Mouse (Mus musculus) adrenal gland, adult 18-20 months (tissue): Measurements from ENCODE around the gene Cldn8. TPM values are rescaled to one million over a fixed set of nuclear protein-coding genes. Genes with fewer than 3 reads are reported as not detected.

Source experiments
- DNase-seq, 2 experiments: peaks; one replicate each; pipeline ENCODE4 v3.0.0; 2021 to 2022; ENCODE audit warnings: low spot score in 2 of 2
- long read RNA-seq, 2 experiments: library from polyadenylated mRNA; stranded (forward); transcript quantifications; one replicate each; pipeline ENCODE4 v2.0.0; 2021
- total RNA-seq, 2 experiments: library from RNA; stranded (reverse); gene quantifications; 1 replicate in 1 of 2; 2 replicates in 1 of 2; pipeline ENCODE4 v1.2.3; 2021

Cldn8 gene
- total RNA-seq = not detected
- long read RNA-seq, experiment 1 = 0 reads
- long read RNA-seq, experiment 2 = 0 reads

GRCm38 (mm10) chr16:88563045-88563913 is at the start of gene Cldn8:
Gene Cldn8 (minus strand): TSS chr16:88563183.
- DNase-seq = no peak

GRCm38 (mm10) chr16:88612712-88613111 is 49.7 kb upstream of the Cldn8 start:
- no peak for DNase-seq

- no peak for DNase-seq
Observed at GRCm38 (mm10) chr16:88611922-88612321, 48.9 kb upstream of the Cldn8 start, which contains the start of gene Krtap24-1. Gene Krtap24-1 (minus strand): TSS chr16:88612279.

- DNase-seq = no peak
Observed at GRCm38 (mm10) chr16:88604570-88604969, 41.6 kb upstream of the Cldn8 start.

- no peak for DNase-seq
Observed at GRCm38 (mm10) chr16:88602464-88602863, 39.5 kb upstream of the Cldn8 start.

- DNase-seq = no peak
Observed at GRCm38 (mm10) chr16:88600303-88600702, 37.3 kb upstream of the Cldn8 start.

GRCm38 (mm10) chr16:88599504-88600237 is 36.7 kb upstream of the Cldn8 start:
- DNase-seq = no peak

- no peak for DNase-seq
Observed at GRCm38 (mm10) chr16:88592758-88593157, 29.8 kb upstream of the Cldn8 start.

GRCm38 (mm10) chr16:88583338-88583737 is 20.4 kb upstream of the Cldn8 start:
- DNase-seq = no peak

- DNase-seq = no peak
Observed at GRCm38 (mm10) chr16:88575885-88576679, 13.1 kb upstream of the Cldn8 start.

- DNase-seq = no peak
Observed at GRCm38 (mm10) chr16:88572904-88573404, 10.0 kb upstream of the Cldn8 start.

- no peak for DNase-seq
Observed at GRCm38 (mm10) chr16:88570136-88570535, 7.2 kb upstream of the Cldn8 start.

- no peak for DNase-seq
Observed at GRCm38 (mm10) chr16:88569732-88570131, 6.7 kb upstream of the Cldn8 start.

GRCm38 (mm10) chr16:88569096-88569495 is 6.1 kb upstream of the Cldn8 start:
- DNase-seq = no peak

- DNase-seq = no peak
Observed at GRCm38 (mm10) chr16:88561617-88562164, 1.3 kb downstream of the Cldn8 start.

GRCm38 (mm10) chr16:88542488-88542887 is 20.5 kb downstream of the Cldn8 start:
- peak in 1 of 2 experiments; percentile 19 for DNase-seq

- no peak for DNase-seq
Observed at GRCm38 (mm10) chr16:88539841-88540487, 23.0 kb downstream of the Cldn8 start.

GRCm38 (mm10) chr16:88511348-88511747 is 51.6 kb downstream of the Cldn8 start:
- no peak for DNase-seq
